Mouse (Mus musculus): ENCODE results near the gene Ttc33.

GRCm38 (mm10) chr15:5195987-5196514 lies 10.7 kb downstream of the Ttc33 start:
- TF ChIP-seq MAZ (IDR thresholded peaks at IDR 0.05; ENCODE audit: low read depth, low read length) (no peak), RCOR1 (IDR thresholded peaks at IDR 0.05; ENCODE audit: low read depth, low read length) (no peak), EP300 (IDR thresholded peaks at IDR 0.05; ENCODE audit: low read depth in 1 of 2, low read length in 2 of 2) (peak; percentile 5 to 48; a peak in 1 of 4 replicates)
